Mouse (Mus musculus): ENCODE measurements around the gene Zbtb16. TPM values are rescaled to one million over a fixed set of nuclear protein-coding genes. Genes with fewer than 3 reads are reported as not detected.

Zbtb16 gene
- polyA plus RNA-seq, 1 experiment: 4.1 TPM

DNA sequence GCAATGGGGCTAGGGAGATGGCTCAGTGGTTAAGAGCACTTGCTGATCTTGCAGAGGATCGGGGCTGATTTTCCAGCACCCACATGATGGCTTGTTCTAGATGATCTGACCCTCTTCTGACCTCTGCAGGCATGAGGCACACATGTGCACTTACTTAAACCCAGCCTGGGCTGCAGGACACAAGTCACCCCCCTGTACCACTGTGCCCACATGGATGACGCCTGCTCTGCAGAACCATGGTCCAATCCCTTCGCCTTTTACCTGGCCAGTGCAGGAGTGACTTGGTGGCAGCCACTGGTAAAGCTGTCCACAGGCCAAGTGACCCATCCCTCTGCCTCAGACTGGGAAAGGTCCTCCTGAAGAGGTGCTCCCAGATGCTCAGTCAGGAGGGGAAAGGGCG lies 67.1 kb downstream of the Zbtb16 start:
- 95% methylated on average over 4 of the region's 4 CpGs for WGBS
- DNase-seq: no peak
- H3K36me3 ChIP-seq (ENCODE audit: control insufficient read depth, insufficient read depth, low read length): no peaks in the 10 kb centered on the region

DNA sequence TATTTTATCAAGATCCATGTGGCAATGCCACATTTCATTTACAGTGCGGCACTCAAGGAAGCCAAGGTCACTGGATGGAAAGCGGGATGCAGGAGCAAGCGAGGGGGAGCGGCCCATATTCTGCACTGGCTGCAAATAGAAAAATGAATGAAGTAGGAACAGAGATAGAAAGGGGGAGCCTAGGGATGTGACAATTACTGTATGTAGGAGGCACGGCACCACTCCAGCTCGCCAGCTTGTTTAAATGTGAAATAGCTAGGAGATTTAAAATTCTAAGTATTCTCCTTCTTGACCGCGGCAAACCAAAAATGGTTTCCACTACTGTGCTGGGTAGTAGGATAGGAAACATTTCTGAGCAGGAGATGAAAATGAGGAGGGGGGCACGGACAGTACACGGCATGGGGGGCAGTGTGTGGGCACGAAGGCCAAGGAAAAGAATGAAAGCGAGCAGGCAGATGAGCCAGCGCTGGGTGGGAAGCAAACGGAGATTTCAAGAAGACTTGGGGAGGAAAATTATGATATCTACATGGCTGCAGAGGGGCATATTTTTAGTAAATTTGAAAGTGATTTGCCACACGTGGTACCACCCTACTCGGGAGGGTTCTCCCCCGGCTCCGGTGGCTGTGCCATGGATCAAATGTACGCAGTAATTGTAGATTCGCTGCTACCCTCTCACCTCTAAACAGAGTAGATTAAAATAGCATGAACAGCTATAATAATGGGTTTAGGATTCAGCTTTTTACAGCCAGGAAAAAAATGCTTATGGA lies 68.2 kb downstream of the Zbtb16 start:
- Histone ChIP-seq H3K4me1 (replicated peaks; ENCODE audit: control insufficient read depth, insufficient read depth, low read length) (no peaks in the 10 kb centered on the region), H3K4me3 (ENCODE audit: control insufficient read depth, insufficient read depth, low read length) (no peak overlapping the region), H3K27ac (ENCODE audit: control insufficient read depth, insufficient read depth, low read length) (no peak overlapping the region), H3K36me3 (ENCODE audit: control insufficient read depth, insufficient read depth, low read length) (no peaks in the 10 kb centered on the region), H3K27me3 (ENCODE audit: control insufficient read depth, insufficient read depth, low read length) (no peaks in the 10 kb centered on the region)
- TF ChIP-seq POLR2A (IDR thresholded peaks at IDR 0.05; ENCODE audit: control insufficient read depth, extremely low read depth, insufficient read depth, low read length, poor library complexity) (no peak), CTCF (IDR thresholded peaks at IDR 0.05; ENCODE audit: borderline replicate concordance, control insufficient read depth, extremely low read depth, insufficient read depth, low read length, poor library complexity) (no peak)
- no peak for DNase-seq
- WGBS: 92% methylated on average over 20 of the region's 20 CpGs

More for the DNA sequence above, 67.1 kb downstream of the Zbtb16 start:
- Histone ChIP-seq H3K4me1 (replicated peaks; ENCODE audit: control insufficient read depth, insufficient read depth, low read length) (no peaks in the 10 kb centered on the region), H3K4me3 (ENCODE audit: control insufficient read depth, insufficient read depth, low read length) (no peak overlapping the region), H3K27ac (ENCODE audit: control insufficient read depth, insufficient read depth, low read length) (no peak overlapping the region), H3K27me3 (ENCODE audit: control insufficient read depth, insufficient read depth, low read length) (no peaks in the 10 kb centered on the region)
- no peak for TF ChIP-seq POLR2A (IDR thresholded peaks at IDR 0.05; ENCODE audit: control insufficient read depth, extremely low read depth, insufficient read depth, low read length, poor library complexity)
- TF ChIP-seq CTCF (IDR thresholded peaks at IDR 0.05; ENCODE audit: borderline replicate concordance, control insufficient read depth, extremely low read depth, insufficient read depth, low read length, poor library complexity): no peak

DNA sequence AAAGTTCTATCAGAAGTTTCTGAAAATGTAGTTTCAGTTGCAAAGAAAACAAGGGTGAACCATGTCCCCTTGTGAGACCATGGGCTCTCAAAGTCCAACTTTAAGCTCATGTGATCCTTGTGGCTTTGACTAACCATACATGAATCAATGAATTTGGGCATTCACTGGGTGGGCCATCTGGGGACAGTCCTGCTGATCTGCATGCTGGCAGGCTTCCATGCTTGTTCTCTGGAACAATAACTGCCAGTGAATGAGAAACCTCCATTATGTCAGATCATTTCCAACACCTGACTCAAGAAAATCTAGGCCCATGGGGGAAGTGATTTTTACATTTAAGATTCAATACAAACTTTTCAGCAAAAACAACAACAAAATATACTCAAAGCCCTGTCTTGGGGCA lies 70.1 kb downstream of the Zbtb16 start:
- H3K27me3 ChIP-seq (ENCODE audit: control insufficient read depth, insufficient read depth, low read length): no peaks in the 10 kb centered on the region
- no peak overlapping the region for H3K4me3 ChIP-seq (ENCODE audit: control insufficient read depth, insufficient read depth, low read length)
- TF ChIP-seq POLR2A (IDR thresholded peaks at IDR 0.05; ENCODE audit: control insufficient read depth, extremely low read depth, insufficient read depth, low read length, poor library complexity) (no peak), CTCF (IDR thresholded peaks at IDR 0.05; ENCODE audit: borderline replicate concordance, control insufficient read depth, extremely low read depth, insufficient read depth, low read length, poor library complexity) (no peak)
- H3K36me3 ChIP-seq (ENCODE audit: control insufficient read depth, insufficient read depth, low read length): no peaks in the 10 kb centered on the region
- H3K27ac ChIP-seq (ENCODE audit: control insufficient read depth, insufficient read depth, low read length): no peak overlapping the region
- no peak for DNase-seq
- H3K4me1 ChIP-seq (replicated peaks; ENCODE audit: control insufficient read depth, insufficient read depth, low read length): no peaks in the 10 kb centered on the region

DNA sequence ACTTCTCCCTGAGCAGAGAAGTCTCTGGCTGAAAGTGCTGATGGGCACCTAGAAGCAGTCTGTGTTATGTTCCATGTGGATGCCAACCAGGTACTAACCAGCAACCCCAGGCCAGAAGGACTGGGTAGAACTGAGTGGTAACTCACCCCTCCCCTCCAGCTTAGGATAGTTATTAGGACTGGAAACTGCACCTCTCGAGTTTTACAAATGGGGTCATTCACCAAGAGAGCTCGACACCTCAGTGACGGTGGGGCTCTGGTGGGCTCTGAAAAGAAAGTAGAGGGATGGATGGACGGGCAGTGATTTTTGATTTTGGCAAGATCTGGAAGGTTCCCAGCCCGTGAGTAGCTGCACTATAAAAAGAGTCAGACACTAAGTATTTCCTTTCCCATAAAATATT lies 71.7 kb downstream of the Zbtb16 start:
- Histone ChIP-seq H3K4me3 (ENCODE audit: control insufficient read depth, insufficient read depth, low read length) (no peak overlapping the region), H3K36me3 (ENCODE audit: control insufficient read depth, insufficient read depth, low read length) (no peaks in the 10 kb centered on the region), H3K27me3 (ENCODE audit: control insufficient read depth, insufficient read depth, low read length) (no peaks in the 10 kb centered on the region), H3K4me1 (replicated peaks; ENCODE audit: control insufficient read depth, insufficient read depth, low read length) (no peaks in the 10 kb centered on the region), H3K27ac (ENCODE audit: control insufficient read depth, insufficient read depth, low read length) (no peak overlapping the region)
- 97% methylated on average over 5 of the region's 5 CpGs for WGBS
- no peak for TF ChIP-seq CTCF (IDR thresholded peaks at IDR 0.05; ENCODE audit: borderline replicate concordance, control insufficient read depth, extremely low read depth, insufficient read depth, low read length, poor library complexity)
- TF ChIP-seq POLR2A (IDR thresholded peaks at IDR 0.05; ENCODE audit: control insufficient read depth, extremely low read depth, insufficient read depth, low read length, poor library complexity): no peak
- DNase-seq: no peak

- Histone ChIP-seq H3K4me1 (replicated peaks; ENCODE audit: control insufficient read depth, insufficient read depth, low read length) (no peaks in the 10 kb centered on the region), H3K4me3 (ENCODE audit: control insufficient read depth, insufficient read depth, low read length) (no peak overlapping the region), H3K27me3 (ENCODE audit: control insufficient read depth, insufficient read depth, low read length) (no peaks in the 10 kb centered on the region), H3K36me3 (ENCODE audit: control insufficient read depth, insufficient read depth, low read length) (no peaks in the 10 kb centered on the region), H3K27ac (ENCODE audit: control insufficient read depth, insufficient read depth, low read length) (no peak overlapping the region)
- no peak for TF ChIP-seq CTCF (IDR thresholded peaks at IDR 0.05; ENCODE audit: borderline replicate concordance, control insufficient read depth, extremely low read depth, insufficient read depth, low read length, poor library complexity)
- TF ChIP-seq POLR2A (IDR thresholded peaks at IDR 0.05; ENCODE audit: control insufficient read depth, extremely low read depth, insufficient read depth, low read length, poor library complexity): no peak
- no peak for DNase-seq
- WGBS: 93% methylated on average over 14 of the region's 14 CpGs
Measured at GRCm38 (mm10) chr9:48761732-48762637, 74.0 kb downstream of the Zbtb16 start.

GRCm38 (mm10) chr9:48761175-48761556 lies 74.9 kb downstream of the Zbtb16 start:
- WGBS: 84% methylated on average over 8 of the region's 8 CpGs
- Histone ChIP-seq H3K36me3 (ENCODE audit: control insufficient read depth, insufficient read depth, low read length) (no peaks in the 10 kb centered on the region), H3K27me3 (ENCODE audit: control insufficient read depth, insufficient read depth, low read length) (no peaks in the 10 kb centered on the region), H3K27ac (ENCODE audit: control insufficient read depth, insufficient read depth, low read length) (no peak overlapping the region), H3K4me3 (ENCODE audit: control insufficient read depth, insufficient read depth, low read length) (no peak overlapping the region), H3K4me1 (replicated peaks; ENCODE audit: control insufficient read depth, insufficient read depth, low read length) (no peaks in the 10 kb centered on the region)
- no peak for TF ChIP-seq POLR2A (IDR thresholded peaks at IDR 0.05; ENCODE audit: control insufficient read depth, extremely low read depth, insufficient read depth, low read length, poor library complexity)
- TF ChIP-seq CTCF (IDR thresholded peaks at IDR 0.05; ENCODE audit: borderline replicate concordance, control insufficient read depth, extremely low read depth, insufficient read depth, low read length, poor library complexity): no peak
- DNase-seq: no peak

Data from thymus, adult 2 months (tissue).